In the genomic region with DNA sequence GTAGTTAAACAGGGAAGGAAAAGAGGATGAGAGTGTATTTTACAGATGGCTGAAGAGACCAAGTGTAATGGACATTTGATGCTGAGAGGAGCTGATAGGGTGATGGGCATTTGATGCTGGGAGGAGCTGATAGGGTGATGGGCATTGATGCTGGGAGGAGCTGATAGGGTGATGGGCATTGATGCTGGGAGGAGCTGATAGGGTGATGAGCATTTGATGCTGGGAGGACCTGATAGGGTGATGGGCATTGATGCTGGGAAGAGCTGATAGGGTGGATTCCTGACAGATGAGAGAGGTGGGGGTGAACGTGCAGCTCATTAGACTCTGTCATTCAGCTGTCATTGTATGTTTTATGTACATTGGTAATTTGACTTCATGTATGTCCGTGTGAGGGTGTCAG, we compare ENCODE assay signal across 10 mouse cellular contexts. TPM values are rescaled to one million over a fixed set of nuclear protein-coding genes. Genes with fewer than 3 reads are reported as not detected.
DNase-seq lines count a peak whose midpoint lies in the region; ATAC-seq and TF ChIP-seq lines count a peak whose summit lies in the region.
"Had no signal": no experiment of that assay in that cellular context is flagged by ENCODE, and none has a peak within 500 bp of the region (broad histone marks: within the 10 kb centered on the region; RNA-seq: fewer than 3 reads in every experiment).

No protein-coding gene starts in this region.

- no peaks in the 10 kb centered on the region for H3K9me3 ChIP-seq in forebrain, embryonic 16.5 days (ENCODE audit: control insufficient read depth, low read length)
- H3K9me3 ChIP-seq in forebrain, embryonic 10.5 days, result no peaks in the 10 kb centered on the region
- H3K9me3 ChIP-seq in stomach, embryonic 15.5 days, result no peaks in the 10 kb centered on the region
- H3K9me3 ChIP-seq in stomach, postnatal 0 days (ENCODE audit: control insufficient read depth, low read length), result 0 out of 2 replicates have a peak, but pooled peaks cover 2% of the 10 kb centered on the region
- peaks cover 7% of the 10 kb centered on the region for H3K9me3 ChIP-seq in liver, embryonic 16.5 days (replicated peaks; ENCODE audit: control insufficient read depth, low read length)

- no peak for TF ChIP-seq EP300 in stomach, postnatal 0 days (optimal IDR thresholded peaks at IDR 0.05)

- H3K27ac ChIP-seq in forebrain, embryonic 16.5 days (ENCODE audit: low read length), result peak overlapping the region; percentile 37; the same call in 1 of the 2 replicates
- no peak overlapping the region for H3K27ac ChIP-seq in forebrain, embryonic 10.5 days
- H3K27ac ChIP-seq in stomach, embryonic 15.5 days, result no peak overlapping the region
- H3K27ac ChIP-seq in stomach, postnatal 0 days (replicated peaks), result no peak overlapping the region
- H3K27ac ChIP-seq in liver, embryonic 16.5 days (ENCODE audit: low read length), result peak overlapping the region; percentile 93

- no peak overlapping the region for H3K9ac ChIP-seq in forebrain, embryonic 16.5 days (replicated peaks; ENCODE audit: low read depth, low read length)
- no peak overlapping the region for H3K9ac ChIP-seq in stomach, embryonic 15.5 days
- no peak overlapping the region for H3K9ac ChIP-seq in stomach, postnatal 0 days (ENCODE audit: low read length)
- peak overlapping the region; percentile 41; the same call in 1 of the 2 replicates for H3K9ac ChIP-seq in liver, embryonic 16.5 days (ENCODE audit: low read depth, low read length)

- no peak for TF ChIP-seq CTCF in stomach, postnatal 0 days (IDR thresholded peaks at IDR 0.05; ENCODE audit: low read depth)

- peaks cover 9% of the 10 kb centered on the region; the same call in 1 of the 2 replicates for H3K4me1 ChIP-seq in forebrain, embryonic 16.5 days (replicated peaks; ENCODE audit: control insufficient read depth, insufficient read depth, low read length)
- no peaks in the 10 kb centered on the region for H3K4me1 ChIP-seq in forebrain, embryonic 10.5 days
- H3K4me1 ChIP-seq in stomach, embryonic 15.5 days, result no peaks in the 10 kb centered on the region
- no peaks in the 10 kb centered on the region for H3K4me1 ChIP-seq in stomach, postnatal 0 days (replicated peaks; ENCODE audit: control insufficient read depth, insufficient read depth)
- peaks cover 61% of the 10 kb centered on the region for H3K4me1 ChIP-seq in liver, embryonic 16.5 days (ENCODE audit: control insufficient read depth, low read depth, low read length)

- ATAC-seq in forebrain, embryonic 16.5 days, result peak; percentile 12; the same call in 1 of the 2 replicates
- peak; percentile 86 for ATAC-seq in stomach, embryonic 15.5 days (ENCODE audit: insufficient read depth, low FRiP score, low read depth)
- no peak for ATAC-seq in stomach, postnatal 0 days (ENCODE audit: low FRiP score, low TSS enrichment)
- peak; percentile 91 for ATAC-seq in liver, embryonic 16.5 days (ENCODE audit: low read depth)

- no peaks in the 10 kb centered on the region for H3K36me3 ChIP-seq in forebrain, embryonic 16.5 days (ENCODE audit: control insufficient read depth, insufficient read depth)
- no peaks in the 10 kb centered on the region for H3K36me3 ChIP-seq in forebrain, embryonic 10.5 days (replicated peaks)
- H3K36me3 ChIP-seq in stomach, embryonic 15.5 days, result no peaks in the 10 kb centered on the region
- H3K36me3 ChIP-seq in stomach, postnatal 0 days (ENCODE audit: control insufficient read depth, insufficient read depth, low read length), result no peaks in the 10 kb centered on the region
- peaks cover 8% of the 10 kb centered on the region for H3K36me3 ChIP-seq in liver, embryonic 16.5 days (ENCODE audit: control insufficient read depth, insufficient read depth)

- no peaks in the 10 kb centered on the region for H3K27me3 ChIP-seq in forebrain, embryonic 16.5 days (replicated peaks; ENCODE audit: control insufficient read depth, insufficient read depth, low read length)
- no peaks in the 10 kb centered on the region for H3K27me3 ChIP-seq in forebrain, embryonic 10.5 days (ENCODE audit: poor library complexity, severe bottlenecking)
- H3K27me3 ChIP-seq in stomach, embryonic 15.5 days (replicated peaks), result no peaks in the 10 kb centered on the region
- H3K27me3 ChIP-seq in stomach, postnatal 0 days (ENCODE audit: control insufficient read depth, insufficient read depth, low read length), result no peaks in the 10 kb centered on the region
- no peaks in the 10 kb centered on the region for H3K27me3 ChIP-seq in liver, embryonic 16.5 days (ENCODE audit: control insufficient read depth, insufficient read depth, low read depth, low read length)

- DNase-seq in forebrain, embryonic 10.5 days (ENCODE audit: extremely low spot score, low spot score), result no peak
- no peak for DNase-seq in stomach, postnatal 0 days (ENCODE audit: low spot score)
- no peak for DNase-seq in kidney, adult 8-10 months
- DNase-seq in lung, postnatal 36 days, result no peak
- DNase-seq in gastrocnemius, postnatal 25 days, result no peak
- DNase-seq: kidney, postnatal 4 days; lung, postnatal 10 days had no signal

- H3K4me2 ChIP-seq in forebrain, embryonic 16.5 days (ENCODE audit: low read length), result no peak overlapping the region
- no peak overlapping the region for H3K4me2 ChIP-seq in stomach, embryonic 15.5 days
- no peak overlapping the region for H3K4me2 ChIP-seq in stomach, postnatal 0 days (replicated peaks; ENCODE audit: low read depth)
- H3K4me2 ChIP-seq in liver, embryonic 16.5 days (ENCODE audit: low read depth, low read length), result peak overlapping the region; percentile 42

- H3K4me3 ChIP-seq in forebrain, embryonic 16.5 days (replicated peaks; ENCODE audit: low read length), result no peak overlapping the region
- H3K4me3 ChIP-seq in forebrain, embryonic 10.5 days, result no peak overlapping the region
- H3K4me3 ChIP-seq in stomach, embryonic 15.5 days (replicated peaks), result no peak overlapping the region
- H3K4me3 ChIP-seq in stomach, postnatal 0 days (ENCODE audit: low read depth, low read length), result no peak overlapping the region
- no peak overlapping the region for H3K4me3 ChIP-seq in liver, embryonic 16.5 days (ENCODE audit: low read depth, low read length)

- WGBS in forebrain, embryonic 16.5 days, result 79% methylated on average over 2 of the region's 2 CpGs
- WGBS in forebrain, embryonic 10.5 days, result 82% methylated on average over 2 of the region's 2 CpGs
- 75% methylated on average over 2 of the region's 2 CpGs for WGBS in stomach, embryonic 15.5 days
- 74% methylated on average over 2 of the region's 2 CpGs for WGBS in stomach, postnatal 0 days
- 39% methylated on average over 2 of the region's 2 CpGs for WGBS in liver, embryonic 16.5 days (ENCODE audit: insufficient replicate concordance)

RNA-seq across cellular contexts. Expression of a gene that starts 47.5 kb away (rescaled TPM):
- polyA plus RNA-seq in forebrain, embryonic 16.5 days (2015; fragmentation: Nextera tagmentation; extraction: Ambion mirVana), result 918 and 1,051 TPM in 2 replicates
- 183 and 206 TPM in 2 replicates for polyA plus RNA-seq in forebrain, embryonic 10.5 days (2016; fragmentation: Nextera tagmentation; extraction: Ambion mirVana)
- polyA plus RNA-seq in stomach, embryonic 15.5 days (2015; fragmentation: Nextera tagmentation; extraction: Ambion mirVana), result 294 and 352 TPM in 2 replicates
- 397 and 409 TPM in 2 replicates for polyA plus RNA-seq in stomach, postnatal 0 days (2015; fragmentation: Nextera tagmentation; extraction: Ambion mirVana)
- polyA plus RNA-seq in liver, embryonic 16.5 days (2015; fragmentation: Nextera tagmentation; extraction: Ambion mirVana), result 927 and 938 TPM in 2 replicates
- 10 to 100 TPM; 39.5 to 77.7 TPM for total RNA-seq in gastrocnemius, postnatal 25 days (2021)

Comparison
In these comparisons a context has a peak if more than half of its experiments do, and no peak if none do; other contexts are left out.
1. H3K27ac ChIP-seq: peak in forebrain, embryonic 16.5 days (single experiment) and liver, embryonic 16.5 days (single experiment); none in forebrain, embryonic 10.5 days (single experiment), stomach, embryonic 15.5 days (single experiment) and stomach, postnatal 0 days (single experiment).